Mouse (Mus musculus) C2C12 (cell line): ENCODE data around the gene AC124502.3.

Experiments
- CEBPB ChIP-seq: IDR thresholded peaks from one replicate; pipeline ENCODE4 v1.6.1; 2011; ENCODE audit warnings: low read depth, mild to moderate bottlenecking, control low read depth, moderate library complexity
- CTCF ChIP-seq: IDR thresholded peaks from one replicate; pipeline ENCODE4 v1.5.1; 2011; ENCODE audit not compliant: control insufficient read depth, insufficient read depth, insufficient read length
- FOSL1 ChIP-seq: IDR thresholded peaks from one replicate; pipeline ENCODE4 v1.8.0; 2011; ENCODE audit warnings: mild to moderate bottlenecking, low read length; ENCODE audit not compliant: poor library complexity, insufficient read depth, severe bottlenecking
- MAX ChIP-seq: IDR thresholded peaks from one replicate; pipeline ENCODE4 v1.6.1; 2011; ENCODE audit warnings: mild to moderate bottlenecking, control low read depth
- MYOD1 ChIP-seq: IDR thresholded peaks from one replicate; pipeline ENCODE4 v1.6.1; 2011; ENCODE audit warnings: low read depth; ENCODE audit not compliant: control insufficient read depth, insufficient read length
- MYOG ChIP-seq: IDR thresholded peaks from one replicate; pipeline ENCODE4 v1.6.1; 2011; ENCODE audit not compliant: control insufficient read depth, insufficient read length; ENCODE audit errors: extremely low read depth
- USF1 ChIP-seq: IDR thresholded peaks from one replicate; pipeline ENCODE4 v1.6.1; 2011; ENCODE audit warnings: low read depth, mild to moderate bottlenecking, control low read depth, moderate library complexity

GRCm38 (mm10) chr19:4989434-4990255 is 49.0 kb upstream of the AC124502.3 start:
- TF ChIP-seq USF1 (no peak), CTCF (no peak), MYOG (no peak), MAX (no peak), MYOD1 (no peak), FOSL1 (no peak), CEBPB (no peak)
